8 mouse cellular contexts compared by ENCODE assay signal in genomic region chr1:136130951-136131558, GRCm38 (mm10). TPM values are rescaled to one million over a fixed set of nuclear protein-coding genes. Genes with fewer than 3 reads are reported as not detected.
DNase-seq lines count a peak whose midpoint lies in the region; ATAC-seq lines count a peak whose summit lies in the region.

Gene Kif21b (plus strand): TSS chr1:136131389.

- no peaks in the 10 kb centered on the region for H3K27me3 ChIP-seq in intestine, embryonic 14.5 days (replicated peaks; ENCODE audit: control insufficient read depth, insufficient read depth, low read length)

- ATAC-seq in common myeloid progenitor, adult 5-6 weeks (replicated peaks; ENCODE audit: low read depth, poor library complexity, severe bottlenecking): peak; percentile 60
- peak; percentile 82 for ATAC-seq in intestine, embryonic 14.5 days (replicated peaks; ENCODE audit: low FRiP score, low TSS enrichment, low read depth)
- peak; percentile 70 for ATAC-seq in megakaryocyte progenitor cell, adult 5-6 weeks (replicated peaks; ENCODE audit: poor library complexity)

- peaks cover 81% of the 10 kb centered on the region for H3K4me1 ChIP-seq in intestine, embryonic 14.5 days (replicated peaks; ENCODE audit: control insufficient read depth, insufficient read depth, low read length)

- H3K36me3 ChIP-seq in intestine, embryonic 14.5 days (ENCODE audit: control insufficient read depth, insufficient read depth, low read length): no peaks in the 10 kb centered on the region

- peak within 1 kb of the TSS; percentile 70 for H3K9ac ChIP-seq in intestine, embryonic 14.5 days (ENCODE audit: low read length)

- no peaks in the 10 kb centered on the region for H3K9me3 ChIP-seq in intestine, embryonic 14.5 days (ENCODE audit: control insufficient read depth, low read length)

- H3K4me2 ChIP-seq in intestine, embryonic 14.5 days (ENCODE audit: low read length): peak within 1 kb of the TSS; percentile 53

- 0 out of 2 replicates have a peak within 1 kb of the TSS, but pooled peaks have one; percentile 58 for H3K27ac ChIP-seq in intestine, embryonic 14.5 days (ENCODE audit: low read depth)

- 2% methylated on average over 42 of the region's 42 CpGs for WGBS in intestine, embryonic 14.5 days

- peak; percentile 95 for DNase-seq in ZHBTc4 (ENCODE audit: low read depth, low spot score)
- DNase-seq in gastrocnemius, postnatal 25 days: peak; percentile 84
- peak; percentile 92 for DNase-seq in intestine, embryonic 14.5 days (ENCODE audit: low spot score)
- DNase-seq in left cerebral cortex, postnatal 10 days (ENCODE audit: extremely low spot score in 1 of 2, low spot score in 2 of 2): peak; percentile 90 to 95
- DNase-seq in right cerebral cortex, postnatal 14 days: peak; percentile 95
- peak; percentile 69 for DNase-seq in urinary bladder, postnatal 25 days (ENCODE audit: low spot score)

- intact Hi-C loops in left cerebral cortex, postnatal 10 days (cut with DNase I): loop anchor here (5.0 kb wide), 1 partner anchor 79 kb away; the partner anchor contains the start of genes Ascl5 and Cacna1s

- H3K4me3 ChIP-seq in intestine, embryonic 14.5 days (ENCODE audit: low read depth, low read length): peak within 1 kb of the TSS; percentile 83

RNA-seq across cellular contexts. Expression of gene Kif21b, which starts in this region (rescaled TPM):
- total RNA-seq in common myeloid progenitor, adult 5-6 weeks (2017): 13.4 and 13.5 TPM in 2 replicates
- under 1 TPM; 0.36 to 0.78 TPM for total RNA-seq in gastrocnemius, postnatal 25 days (2021)
- 5.1 and 5.6 TPM in 2 replicates for polyA plus RNA-seq in intestine, embryonic 14.5 days (2014; fragmentation: Nextera tagmentation; extraction: Ambion mirVana)
- total RNA-seq in left cerebral cortex, postnatal 10 days (2021): 100 to 1,000 TPM; 329 to 393 TPM
- 7.7 and 8.6 TPM in 2 replicates for total RNA-seq in megakaryocyte progenitor cell, adult 5-6 weeks (2015)
- 8.0 and 10.3 TPM in 2 replicates for total RNA-seq in megakaryocyte progenitor cell, adult 5-6 weeks (2017)

Comparison
In these comparisons a context has a peak if more than half of its experiments do, and no peak if none do; other contexts are left out.
1. Peak in every context shown above with its lines: DNase-seq, ATAC-seq, H3K4me3 ChIP-seq and H3K27ac ChIP-seq.
2. RNA of gene Kif21b (total RNA-seq): 329 to 393 TPM in left cerebral cortex, postnatal 10 days; 13.4 to 13.5 TPM in common myeloid progenitor, adult 5-6 weeks, 7.7 to 10.3 TPM in megakaryocyte progenitor cell, adult 5-6 weeks and 0.36 to 0.78 TPM in gastrocnemius, postnatal 25 days; every median in the first group is over 10 times any median in the second.
3. Peak in DNase-seq in gastrocnemius, postnatal 25 days; RNA of the gene not detected or under 1 TPM.